Mouse (Mus musculus) small intestine, adult 2 months (tissue): Measurements from ENCODE around the gene Csnk2b.

Experiments used
- CTCF ChIP-seq: fragments of 200-500 bp; IDR thresholded peaks from 2 replicates; pipeline ENCODE4 v1.5.1; 2012; ENCODE audit warnings: low read depth, mild to moderate bottlenecking, control low read depth, inconsistent platforms, low read length, moderate library complexity, mixed read lengths; ENCODE audit not compliant: insufficient replicate concordance, insufficient read length; ENCODE audit errors: extremely low read depth
- POLR2A ChIP-seq: fragments of 200-500 bp; IDR thresholded peaks from 2 replicates; pipeline ENCODE4 v1.6.1; 2012; ENCODE audit warnings: low read depth, mild to moderate bottlenecking, control low read depth, inconsistent platforms, low read length, moderate library complexity

GRCm38 (mm10) chr17:35105740-35106389 lies 16.0 kb downstream of the Csnk2b start:
- TF ChIP-seq POLR2A (no peak), CTCF (peak; percentile 53; the same call in 1 of the 2 replicates)
